Mouse (Mus musculus) ES-E14 (cell line): Measurements from ENCODE around the gene Spire2. TPM values are rescaled to one million over a fixed set of nuclear protein-coding genes. Genes with fewer than 3 reads are reported as not detected.

ENCODE experiments used
- DNase-seq: peaks from one replicate; pipeline ENCODE4 v3.0.0-alpha.2; 2013; ENCODE audit warnings: low read depth, low spot score
- H3K27ac ChIP-seq: 2 replicates; pipeline ENCODE4 v1.5.1; 2012; ENCODE audit warnings: low read depth, mild to moderate bottlenecking, low read length, moderate library complexity, mixed read lengths; ENCODE audit not compliant: poor library complexity, insufficient read depth, severe bottlenecking
- H3K36me3 ChIP-seq: 2 replicates; pipeline ENCODE4 v1.6.1; 2012; ENCODE audit warnings: mild to moderate bottlenecking, low read length, moderate library complexity, mixed read lengths; ENCODE audit not compliant: control insufficient read depth, poor library complexity, insufficient read depth, severe bottlenecking
- H3K4me1 ChIP-seq, 2 experiments: fragments of 150-350 bp in 1 of 2; sonication (generic) in 1 of 2; 2 replicates each; pipeline ENCODE4 v1.6.1; 2012; ENCODE audit warnings: low read length in 2 of 2, mild to moderate bottlenecking in 1 of 2, mixed read lengths in 1 of 2; ENCODE audit not compliant: control insufficient read depth in 2 of 2, insufficient read depth in 2 of 2, poor library complexity in 1 of 2
- H3K4me3 ChIP-seq, 2 experiments: fragments of 150-350 bp in 1 of 2; sonication (generic) in 1 of 2; 2 replicates each; pipeline ENCODE4 v1.5.1; 2012; ENCODE audit warnings: low read length in 2 of 2, low read depth in 1 of 2, mild to moderate bottlenecking in 1 of 2, mixed read lengths in 1 of 2; ENCODE audit not compliant: insufficient read depth in 1 of 2, poor library complexity in 1 of 2, severe bottlenecking in 1 of 2
- H3K9ac ChIP-seq: 2 replicates; pipeline ENCODE4 v1.6.1; 2012; ENCODE audit warnings: low read depth, mild to moderate bottlenecking, low read length, mixed read lengths; ENCODE audit not compliant: poor library complexity, insufficient read depth, severe bottlenecking
- H3K9me3 ChIP-seq: fragments of 150-350 bp; sonication (generic); 2 replicates; pipeline ENCODE4 v1.6.1; 2012; ENCODE audit warnings: low read depth, mild to moderate bottlenecking, low read length; ENCODE audit not compliant: control insufficient read depth, insufficient read depth
- CHD2 ChIP-seq: IDR thresholded peaks from 2 replicates; pipeline ENCODE4 v1.6.1; 2014; ENCODE audit warnings: mild to moderate bottlenecking, low read depth, low read length, inconsistent platforms
- HCFC1 ChIP-seq: IDR thresholded peaks from 2 replicates; pipeline ENCODE4 v1.6.1; 2012; ENCODE audit warnings: low read length, inconsistent platforms, borderline replicate concordance; ENCODE audit not compliant: insufficient read depth
- MAFK ChIP-seq: IDR thresholded peaks from 2 replicates; pipeline ENCODE4 v1.6.1; 2014; ENCODE audit warnings: mild to moderate bottlenecking, low read depth, low read length, inconsistent platforms; ENCODE audit not compliant: insufficient read depth
- ZC3H11A ChIP-seq: IDR thresholded peaks from 2 replicates; pipeline ENCODE4 v1.6.1; 2012; ENCODE audit warnings: low read depth, mild to moderate bottlenecking, inconsistent platforms, low read length, borderline replicate concordance
- ZNF384 ChIP-seq: IDR thresholded peaks from 2 replicates; pipeline ENCODE4 v1.6.1; 2012; ENCODE audit warnings: low read depth, low read length, inconsistent platforms
- in situ Hi-C, 2 experiments: fragments of 600-800 bp; cut with MboI; formaldehyde crosslinking; loops; one replicate each; pipeline ENCODE4 v1.15.1; 2025; ENCODE audit warnings: low sequenced_read_pairs in 2 of 2, inconsistent platforms in 1 of 2; ENCODE audit not compliant: unreplicated experiment in 2 of 2
- total RNA-seq: library from RNA; depleted of rRNA; stranded (reverse); fragments of 300-350 nt; gene quantifications from 2 replicates; pipeline ENCODE4 v1.2.3, GENCODE M21; 2012

Gene Spire2
- total RNA-seq, 1 experiment: 8.8 TPM

DNA sequence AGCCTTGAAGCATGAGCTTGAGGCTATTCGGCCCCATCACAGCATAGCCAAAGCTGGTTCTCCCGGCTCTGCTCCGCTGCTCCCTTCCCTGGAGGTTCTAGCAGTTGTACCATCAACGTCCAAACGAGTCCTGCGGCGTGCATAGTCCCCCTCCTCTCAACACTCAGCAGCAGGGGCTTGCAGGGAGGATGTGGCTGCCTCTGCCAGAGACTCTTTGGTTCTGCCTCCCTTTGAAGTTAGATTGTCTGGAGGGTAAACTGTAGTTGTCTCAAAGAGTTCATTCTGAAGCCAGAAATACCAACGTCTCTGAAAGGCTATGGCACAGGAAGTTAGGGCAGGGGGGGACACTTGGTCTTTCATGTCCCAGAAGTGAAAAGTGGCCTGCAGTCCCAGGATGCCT lies 72.0 kb downstream of the Spire2 start:
- Histone ChIP-seq H3K4me3 (no peak overlapping the region), H3K4me1 (peaks cover 0 to 5% of the 10 kb centered on the region in 2 experiments; a peak in 1 of 4 replicates), H3K9me3 (no peaks in the 10 kb centered on the region), H3K9ac (no peak overlapping the region), H3K36me3 (peaks cover 14% of the 10 kb centered on the region; the same call in 1 of the 2 replicates), H3K27ac (no peak overlapping the region)
- no peak for DNase-seq
- no peak for TF ChIP-seq MAFK
- in situ Hi-C loops: no loop called here

GRCm38 (mm10) chr8:123406786-123407185 lies 74.3 kb downstream of the Spire2 start, which contains the start of gene Mc1r:
Gene Mc1r, plus strand, starts transcription at chr8:123407107.
- DNase-seq: peak; percentile 66
- Histone ChIP-seq H3K4me1 (peaks cover 2 to 6% of the 10 kb centered on the region in 2 experiments; a peak in 2 of 4 replicates), H3K27ac (no peak within 1 kb of the TSS), H3K9ac (no peak within 1 kb of the TSS), H3K4me3 (no peak within 1 kb of the TSS), H3K9me3 (no peaks in the 10 kb centered on the region), H3K36me3 (peaks cover 2% of the 10 kb centered on the region; the same call in 1 of the 2 replicates)
- in situ Hi-C loops: no loop called here
- TF ChIP-seq ZNF384 (no peak), HCFC1 (no peak)

GRCm38 (mm10) chr8:123407612-123408011 lies 75.1 kb downstream of the Spire2 start:
- Histone ChIP-seq H3K4me1 (peaks cover 2 to 8% of the 10 kb centered on the region in 2 experiments; a peak in 2 of 4 replicates), H3K27ac (no peak overlapping the region), H3K9ac (no peak overlapping the region), H3K9me3 (no peaks in the 10 kb centered on the region), H3K36me3 (peaks cover 2% of the 10 kb centered on the region; the same call in 1 of the 2 replicates), H3K4me3 (no peak overlapping the region)
- TF ChIP-seq ZNF384 (no peak), CHD2 (no peak), MAFK (no peak), HCFC1 (no peak), ZC3H11A (no peak)
- DNase-seq: no peak
- in situ Hi-C loops: no loop called here

GRCm38 (mm10) chr8:123408586-123409544 lies 76.4 kb downstream of the Spire2 start:
- TF ChIP-seq CHD2: no peak
- no peak for TF ChIP-seq ZNF384
- TF ChIP-seq HCFC1: no peak
- TF ChIP-seq MAFK: no peak
- no peak for TF ChIP-seq ZC3H11A
- Histone ChIP-seq H3K4me1 (peaks cover 2 to 13% of the 10 kb centered on the region in 2 experiments; a peak in 2 of 4 replicates), H3K36me3 (no peaks in the 10 kb centered on the region), H3K4me3 (no peak overlapping the region), H3K27ac (no peak overlapping the region), H3K9ac (no peak overlapping the region), H3K9me3 (no peaks in the 10 kb centered on the region)
- DNase-seq: no peak
- in situ Hi-C loops: no loop called here
